ENCODE assay signal across 27 mouse cellular contexts in the genomic region with DNA sequence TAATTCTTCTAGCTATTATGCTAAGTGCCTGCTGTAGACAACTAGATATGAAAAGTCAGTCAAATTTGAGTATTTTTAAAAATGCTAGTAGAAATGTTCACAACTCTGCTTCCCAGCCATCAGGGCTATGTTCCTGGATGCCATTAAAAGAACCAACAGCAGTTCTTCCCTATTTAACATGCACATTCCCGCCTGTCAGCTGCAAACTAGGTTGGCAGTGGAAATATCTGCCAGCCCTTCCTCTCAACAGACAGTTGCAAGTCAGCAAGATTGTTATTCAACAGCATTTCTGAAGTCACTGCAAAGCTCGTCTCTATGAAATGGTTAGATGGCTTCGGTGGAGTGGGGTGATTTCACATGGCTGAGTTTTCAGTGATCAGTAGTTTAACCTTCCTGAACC. TPM values are rescaled to one million over a fixed set of nuclear protein-coding genes. Genes with fewer than 3 reads are reported as not detected.
"Had no signal": no experiment of that assay in that cellular context is flagged by ENCODE, and none has a peak within 500 bp of the region (broad histone marks: within the 10 kb centered on the region; RNA-seq: fewer than 3 reads in every experiment).

No protein-coding gene starts in this region.

- H3K4me3 ChIP-seq: heart, adult 2 months; heart, embryonic 13.5 days; heart, embryonic 15.5 days; hindbrain, embryonic 13.5 days; hindbrain, embryonic 15.5 days; kidney, embryonic 15.5 days; limb, embryonic 13.5 days; limb, embryonic 15.5 days; liver, embryonic 12.5 days had no signal

- DNase-seq: gastrocnemius, postnatal 14 days; gastrocnemius, postnatal 36 days; heart, adult 11 months; heart, adult 2 months; heart, postnatal 14 days; heart, postnatal 36 days; kidney, adult 11 months; kidney, adult 2 months; kidney, adult 9 months; kidney, postnatal 14 days; kidney, postnatal 36 days; left cerebral cortex, postnatal 4 days had no signal

- H3K4me2 ChIP-seq: heart, embryonic 11.5 days; heart, embryonic 13.5 days; heart, embryonic 15.5 days; hindbrain, embryonic 13.5 days; hindbrain, embryonic 15.5 days; kidney, embryonic 15.5 days; limb, embryonic 13.5 days; limb, embryonic 15.5 days; liver, embryonic 12.5 days had no signal

- H3K9ac ChIP-seq: heart, embryonic 13.5 days; heart, embryonic 15.5 days; hindbrain, embryonic 13.5 days; hindbrain, embryonic 15.5 days; kidney, embryonic 15.5 days; limb, embryonic 13.5 days; limb, embryonic 15.5 days; liver, embryonic 12.5 days had no signal

- H3K27ac ChIP-seq: heart, adult 2 months; heart, embryonic 13.5 days; heart, embryonic 15.5 days; hindbrain, embryonic 13.5 days; hindbrain, embryonic 15.5 days; hindbrain, postnatal 0 days; kidney, embryonic 15.5 days; kidney, postnatal 0 days; limb, embryonic 13.5 days; limb, embryonic 15.5 days; liver, embryonic 12.5 days had no signal

- H3K36me3 ChIP-seq: heart, embryonic 13.5 days; heart, embryonic 15.5 days; hindbrain, embryonic 13.5 days; hindbrain, embryonic 15.5 days; kidney, embryonic 15.5 days; limb, embryonic 13.5 days; limb, embryonic 15.5 days; liver, embryonic 12.5 days had no signal

- ATAC-seq: hindbrain, postnatal 0 days; intestine, embryonic 16.5 days; liver, embryonic 12.5 days had no signal

- H3K27me3 ChIP-seq: heart, embryonic 15.5 days; hindbrain, embryonic 13.5 days; hindbrain, embryonic 15.5 days; kidney, embryonic 15.5 days; limb, embryonic 13.5 days; limb, embryonic 15.5 days; liver, embryonic 12.5 days had no signal

- H3K9me3 ChIP-seq: heart, embryonic 13.5 days; heart, embryonic 15.5 days; hindbrain, embryonic 13.5 days; hindbrain, embryonic 15.5 days; kidney, embryonic 15.5 days; limb, embryonic 13.5 days; limb, embryonic 15.5 days; liver, embryonic 12.5 days had no signal

- H3K4me1 ChIP-seq: heart, embryonic 13.5 days; heart, embryonic 15.5 days; hindbrain, embryonic 13.5 days; hindbrain, embryonic 15.5 days; kidney, embryonic 15.5 days; limb, embryonic 13.5 days; limb, embryonic 15.5 days; liver, embryonic 12.5 days had no signal

RNA-seq across cellular contexts. Expression of a gene that starts 48.7 kb away (rescaled TPM):
- polyA plus RNA-seq: gonadal fat pad, adult 2 months; heart, adult 2 months; heart, embryonic 11.5 days; heart, embryonic 15.5 days; heart, postnatal 0 days; kidney, adult 2 months; kidney, postnatal 0 days; limb, embryonic 11.5 days; liver, embryonic 12.5 days had no signal
